Mouse (Mus musculus) thymus, postnatal 14 days (tissue): ENCODE measurements around the gene Khdc1a.
"Not testable (repeated sequence)": the region's sequence is repeated elsewhere in the genome, so short reads cannot be mapped to it uniquely, and the experiment has no call there.

Experiments used
- DNase-seq: peaks from one replicate; pipeline ENCODE4 v3.0.0; 2021

Gene Khdc1a

DNA sequence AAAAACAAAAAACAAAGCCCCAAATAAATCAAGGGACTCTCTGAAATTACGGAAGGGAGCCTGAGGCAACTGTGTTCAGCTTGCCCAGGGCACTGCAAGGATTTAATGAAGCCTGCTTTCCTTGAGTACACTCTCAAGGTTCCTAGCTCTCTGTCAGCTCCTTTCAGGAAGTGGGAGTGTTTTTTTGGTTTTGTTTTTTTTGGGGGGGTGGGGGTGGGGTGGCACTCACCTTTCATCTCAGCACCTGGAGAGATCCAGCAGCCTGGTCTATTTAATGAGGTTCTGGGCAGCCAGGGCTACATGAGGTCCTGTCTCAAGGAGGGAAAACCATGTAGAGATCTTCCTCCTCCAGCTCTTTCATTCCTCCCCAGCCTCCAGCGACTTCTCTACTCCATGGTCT lies at the start of gene Khdc1a:
TSS of gene Khdc1a (plus strand) at position 301 of the 400 bp plus-strand sequence.
- no peak for DNase-seq

DNA sequence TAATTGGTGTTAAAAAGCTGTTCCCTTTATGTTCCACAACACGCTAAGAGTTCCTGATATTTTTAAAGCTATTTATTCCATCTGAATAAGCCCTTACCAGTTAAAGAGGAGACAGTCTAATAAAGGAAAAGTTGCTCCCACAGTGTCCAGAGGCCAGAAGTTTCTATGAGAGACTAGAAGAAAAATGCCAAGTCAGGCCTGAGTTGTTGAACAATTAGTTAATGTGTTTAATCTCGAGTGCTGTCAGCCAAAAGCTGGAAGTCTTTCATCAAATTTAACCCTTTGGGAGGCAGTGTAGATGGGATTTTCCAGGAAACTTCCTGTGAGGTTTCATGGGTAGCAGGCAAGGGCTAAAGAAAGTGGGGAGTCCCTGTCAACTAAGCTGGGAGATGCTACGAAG lies 49.6 kb upstream of the Khdc1a start:
- DNase-seq: no peak

- DNase-seq: no peak
Observed at GRCm38 (mm10) chr1:21301686-21302085, 47.8 kb upstream of the Khdc1a start.

- no peak for DNase-seq
Observed at GRCm38 (mm10) chr1:21304174-21304573, 45.3 kb upstream of the Khdc1a start.

GRCm38 (mm10) chr1:21304646-21305045 lies 44.8 kb upstream of the Khdc1a start:
- DNase-seq: no peak

DNA sequence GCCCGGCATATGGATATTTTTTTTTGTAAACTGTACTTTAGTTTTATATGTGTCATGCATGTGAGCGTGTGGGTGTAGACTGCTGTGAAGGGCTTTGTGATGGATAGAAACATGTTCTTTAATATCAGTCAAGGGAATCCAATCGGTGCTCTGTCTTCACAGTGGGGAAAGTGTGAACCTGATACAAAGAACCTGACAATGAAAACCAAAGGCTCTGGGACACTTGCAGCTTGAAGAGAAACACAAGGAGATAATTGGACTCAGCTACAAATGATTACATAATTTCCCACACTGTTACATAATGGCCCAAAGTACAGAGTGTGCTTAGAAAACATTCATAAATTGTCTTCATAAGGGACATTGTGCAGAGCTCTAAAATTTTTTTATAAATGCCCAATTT lies 44.0 kb upstream of the Khdc1a start:
- DNase-seq: no peak

GRCm38 (mm10) chr1:21314336-21314735 lies 35.1 kb upstream of the Khdc1a start:
- no peak for DNase-seq

- no peak for DNase-seq
Observed at GRCm38 (mm10) chr1:21315756-21316155, 33.7 kb upstream of the Khdc1a start.

- DNase-seq: no peak
Observed at GRCm38 (mm10) chr1:21316305-21316704, 33.1 kb upstream of the Khdc1a start.

DNA sequence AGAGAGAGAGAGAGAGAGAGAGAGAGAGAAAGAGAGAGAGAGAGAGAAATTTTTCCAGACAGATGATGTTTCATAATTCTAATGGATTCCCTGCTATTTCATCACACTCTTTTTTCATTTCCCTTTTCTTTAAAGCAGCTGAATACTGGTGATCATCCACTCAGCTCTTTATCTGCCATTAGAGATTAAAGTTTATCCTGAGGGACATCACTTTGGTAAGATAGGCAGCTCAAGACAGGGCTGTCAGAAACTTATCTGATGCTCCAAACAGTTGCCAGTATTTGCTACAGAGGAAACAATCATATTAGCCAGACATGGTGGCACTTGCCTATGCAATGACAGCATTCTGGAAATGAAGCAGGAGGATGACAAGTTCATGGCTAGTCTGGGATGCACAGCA lies 31.2 kb upstream of the Khdc1a start:
- DNase-seq: no peak

- DNase-seq: not testable (repeated sequence)
Observed at GRCm38 (mm10) chr1:21320271-21320670, 29.2 kb upstream of the Khdc1a start.

- DNase-seq: no peak
Observed at GRCm38 (mm10) chr1:21321656-21322055, 27.8 kb upstream of the Khdc1a start.

- no peak for DNase-seq
Observed at GRCm38 (mm10) chr1:21323996-21324574, 25.4 kb upstream of the Khdc1a start.

GRCm38 (mm10) chr1:21324633-21325032 lies 24.8 kb upstream of the Khdc1a start:
- no peak for DNase-seq

DNA sequence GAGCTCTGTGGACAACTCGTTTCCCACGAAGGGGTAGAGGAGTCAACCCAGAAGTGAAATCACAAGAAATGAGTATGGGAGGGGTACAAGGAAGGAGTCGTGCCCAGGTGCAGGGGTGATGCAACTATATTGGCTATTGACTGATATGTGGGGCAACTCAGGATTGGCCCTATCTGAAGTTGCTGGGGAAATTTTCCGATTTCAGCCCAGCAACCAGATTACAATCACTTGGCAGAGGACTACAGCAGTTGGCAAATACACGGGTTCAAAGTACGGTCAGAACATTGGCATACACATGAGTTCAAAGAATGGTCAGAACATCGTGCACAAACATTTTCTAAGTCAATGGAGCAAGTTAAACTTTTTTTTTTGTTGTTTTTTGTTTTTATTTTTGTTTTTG lies 22.7 kb upstream of the Khdc1a start:
- DNase-seq: no peak

DNA sequence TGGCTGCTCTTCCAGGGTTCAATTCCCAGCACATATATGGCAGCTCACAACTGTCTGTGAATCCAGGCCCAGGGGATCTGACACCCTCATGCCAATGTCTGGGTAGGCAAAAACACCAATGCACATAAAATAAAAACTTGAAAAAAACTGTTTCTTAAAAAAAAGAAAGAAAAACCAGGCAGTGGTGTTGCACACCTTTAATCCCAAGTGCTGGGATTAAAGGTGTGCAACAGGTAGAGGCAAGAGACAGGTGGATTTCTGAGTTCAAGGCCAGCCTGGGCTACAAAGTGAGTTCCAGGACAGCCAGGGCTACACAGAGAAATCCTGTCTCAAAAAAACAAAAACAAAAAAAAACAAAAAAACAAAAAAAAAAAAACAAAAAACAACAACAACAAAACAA lies 18.3 kb upstream of the Khdc1a start:
- not testable (repeated sequence) for DNase-seq

GRCm38 (mm10) chr1:21333222-21333973 lies 16.0 kb upstream of the Khdc1a start:
- peak; percentile 67 for DNase-seq

GRCm38 (mm10) chr1:21335836-21336235 lies 13.6 kb upstream of the Khdc1a start:
- DNase-seq: no peak

GRCm38 (mm10) chr1:21340745-21341144 lies 8.7 kb upstream of the Khdc1a start:
- no peak for DNase-seq

GRCm38 (mm10) chr1:21344253-21344652 lies 5.2 kb upstream of the Khdc1a start:
- peak; percentile 54 for DNase-seq

DNA sequence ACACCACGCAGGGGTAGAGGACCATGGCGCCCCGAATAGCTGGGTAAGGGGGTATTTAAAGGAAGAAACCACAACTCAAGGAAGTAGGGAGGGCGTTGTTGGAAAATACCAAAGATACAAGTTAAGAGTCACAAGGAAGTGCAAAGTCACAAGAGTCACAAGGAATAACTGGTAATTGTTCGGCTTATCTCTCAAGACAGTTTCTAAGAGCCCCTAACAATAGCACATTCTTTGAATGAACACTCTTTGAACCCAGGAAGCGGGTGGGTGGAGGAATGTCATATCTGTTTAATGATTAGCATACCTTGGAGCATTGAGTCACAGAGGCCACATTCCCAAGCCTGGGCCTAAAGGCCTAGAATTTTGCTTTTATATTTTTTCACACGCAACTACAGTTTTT lies 4.7 kb upstream of the Khdc1a start:
- DNase-seq: not testable (repeated sequence)

DNA sequence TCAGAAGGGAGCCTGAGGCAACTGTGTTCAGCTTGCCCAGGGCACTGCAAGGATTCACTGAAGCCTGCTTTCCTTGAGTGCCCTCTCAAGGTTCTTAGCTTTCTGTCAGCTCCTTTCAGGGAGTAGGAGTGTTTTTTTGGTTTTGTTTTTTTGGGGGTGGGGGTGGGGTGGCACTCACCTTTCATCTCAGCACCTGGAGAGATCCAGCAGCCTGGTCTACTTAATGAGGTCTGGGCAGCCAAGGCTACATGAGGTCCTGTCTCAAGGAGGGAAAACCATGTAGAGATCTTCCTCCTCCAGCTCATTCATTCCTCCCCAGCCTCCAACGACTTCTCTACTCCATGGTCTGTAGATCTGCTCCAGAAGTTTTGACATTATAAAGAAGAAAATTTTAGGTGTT lies 18.6 kb downstream of the Khdc1a start, which contains the start of gene Khdc1c:
TSS of gene Khdc1c (plus strand) at position 301 of the 400 bp plus-strand sequence.
- not testable (repeated sequence) for DNase-seq

- DNase-seq: no peak
Observed at GRCm38 (mm10) chr1:21383256-21383655, 33.8 kb downstream of the Khdc1a start, which contains the start of gene Khdc1b. Gene Khdc1b (plus strand): TSS chr1:21383556.

- DNase-seq: no peak
Observed at GRCm38 (mm10) chr1:21391138-21391671, 41.8 kb downstream of the Khdc1a start.
